Mouse (Mus musculus) G1E (cell line): ENCODE data around the gene Tubgcp6.

Experiments
- CTCF ChIP-seq: IDR thresholded peaks from 2 replicates; pipeline ENCODE4 v1.5.1; 2012; ENCODE audit warnings: low read depth, low read length, inconsistent platforms, mixed read lengths
- GATA1 ChIP-seq: IDR thresholded peaks from 2 replicates; pipeline ENCODE4 v1.6.1; 2012; ENCODE audit warnings: borderline replicate concordance, low read length, inconsistent platforms, mixed read lengths
- GATA2 ChIP-seq: IDR thresholded peaks from 2 replicates; pipeline ENCODE4 v1.6.1; 2012; ENCODE audit warnings: low read depth, low read length, inconsistent platforms, borderline replicate concordance
- POLR2AphosphoS5 ChIP-seq: IDR thresholded peaks from 2 replicates; pipeline ENCODE4 v1.6.1; 2012; ENCODE audit warnings: low read depth, low read length, inconsistent platforms; ENCODE audit not compliant: insufficient replicate concordance
- TAL1 ChIP-seq: conservative IDR thresholded peaks from 2 replicates; pipeline ENCODE4 v1.6.1; 2012; ENCODE audit warnings: low read depth, low read length, inconsistent platforms, mixed read lengths

DNA sequence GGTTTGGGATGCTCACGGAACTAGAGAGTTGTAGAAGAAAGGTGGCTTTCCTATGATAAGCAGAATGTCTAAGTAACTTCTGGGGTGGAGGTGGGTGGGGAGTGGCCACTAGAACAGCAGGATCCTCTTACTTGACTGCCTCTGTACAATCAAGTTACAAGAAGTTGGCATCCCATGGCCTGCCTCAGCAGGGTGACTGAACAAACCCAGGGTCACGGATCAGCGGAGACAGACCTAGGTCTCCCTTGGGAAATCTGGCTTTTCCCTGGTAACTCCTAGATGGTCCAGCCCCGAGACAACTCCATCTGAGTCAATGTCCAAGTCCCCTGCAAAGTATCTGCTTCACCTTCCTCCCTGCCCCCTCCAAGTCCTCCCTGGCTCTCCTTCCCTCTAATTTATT is 25.0 kb upstream of the Tubgcp6 start:
- TF ChIP-seq CTCF (no peak), GATA1 (no peak), TAL1 (no peak), POLR2AphosphoS5 (no peak), GATA2 (no peak)
